In genomic region chrX:163909381-163909780, GRCm38 (mm10) we compare ENCODE assay signal across 8 mouse cellular contexts. TPM values are rescaled to one million over a fixed set of nuclear protein-coding genes. Genes with fewer than 3 reads are reported as not detected.
DNase-seq lines count a peak whose midpoint lies in the region; ATAC-seq and TF ChIP-seq lines count a peak whose summit lies in the region.

No protein-coding gene starts in this region.

- DNase-seq in left cerebral cortex, adult 2 months (ENCODE audit: extremely low spot score in 1 of 2, low spot score in 2 of 2), result peak in 1 of 2 experiments; percentile 14
- DNase-seq in left cerebral cortex, adult 11 months (ENCODE audit: low spot score), result no peak
- peak; percentile 40 to 57 for DNase-seq in cerebellum, adult 18-20 months
- peak; percentile 34 for DNase-seq in forebrain, postnatal 0 days
- peak; percentile 88 for DNase-seq in midbrain, embryonic 11.5 days (ENCODE audit: low spot score, missing footprints)

- H3K4me2 ChIP-seq in forebrain, postnatal 0 days (ENCODE audit: low read depth), result peak overlapping the region; percentile 46
- peak overlapping the region; percentile 57 for H3K4me2 ChIP-seq in hindbrain, embryonic 16.5 days (ENCODE audit: low read length)
- peak overlapping the region; percentile 53 for H3K4me2 ChIP-seq in limb, embryonic 12.5 days
- H3K4me2 ChIP-seq in midbrain, embryonic 11.5 days, result peak overlapping the region; percentile 47
- peak overlapping the region; percentile 56 for H3K4me2 ChIP-seq in stomach, embryonic 16.5 days (ENCODE audit: low read depth, low read length)

- no peaks in the 10 kb centered on the region for H3K36me3 ChIP-seq in forebrain, postnatal 0 days (ENCODE audit: insufficient read depth)
- no peaks in the 10 kb centered on the region for H3K36me3 ChIP-seq in hindbrain, embryonic 16.5 days (ENCODE audit: control insufficient read depth, insufficient read depth, low read length)
- no peaks in the 10 kb centered on the region for H3K36me3 ChIP-seq in limb, embryonic 12.5 days
- H3K36me3 ChIP-seq in midbrain, embryonic 11.5 days (ENCODE audit: control insufficient read depth, insufficient read depth, low read length), result no peaks in the 10 kb centered on the region
- H3K36me3 ChIP-seq in stomach, embryonic 16.5 days (ENCODE audit: control insufficient read depth, insufficient read depth, low read length), result no peaks in the 10 kb centered on the region

- peak overlapping the region; percentile 60 for H3K4me3 ChIP-seq in left cerebral cortex, adult 2 months
- peak overlapping the region; percentile 58 for H3K4me3 ChIP-seq in forebrain, postnatal 0 days (ENCODE audit: low read depth, low read length)
- peak overlapping the region; percentile 69 for H3K4me3 ChIP-seq in hindbrain, embryonic 16.5 days (ENCODE audit: low read length)
- peak overlapping the region; percentile 57 for H3K4me3 ChIP-seq in limb, embryonic 12.5 days (replicated peaks)
- peak overlapping the region; percentile 60 for H3K4me3 ChIP-seq in midbrain, embryonic 11.5 days (ENCODE audit: low read depth, low read length)
- H3K4me3 ChIP-seq in stomach, embryonic 16.5 days (replicated peaks; ENCODE audit: low read length), result peak overlapping the region; percentile 64

- H3K9ac ChIP-seq in forebrain, postnatal 0 days, result peak overlapping the region; percentile 58
- H3K9ac ChIP-seq in hindbrain, embryonic 16.5 days (ENCODE audit: low read depth, low read length), result peak overlapping the region; percentile 71
- peak overlapping the region; percentile 64 for H3K9ac ChIP-seq in limb, embryonic 12.5 days (replicated peaks)
- H3K9ac ChIP-seq in midbrain, embryonic 11.5 days (ENCODE audit: low read length), result peak overlapping the region; percentile 71
- H3K9ac ChIP-seq in stomach, embryonic 16.5 days (ENCODE audit: low read length), result peak overlapping the region; percentile 73

- ATAC-seq in forebrain, postnatal 0 days, result peak; percentile 17
- ATAC-seq in hindbrain, embryonic 16.5 days, result peak; percentile 14
- no peak for ATAC-seq in limb, embryonic 12.5 days (ENCODE audit: insufficient number of reproducible peaks, insufficient read depth, low FRiP score, low TSS enrichment, low read depth)
- ATAC-seq in midbrain, embryonic 11.5 days (ENCODE audit: low FRiP score), result peak; percentile 64
- ATAC-seq in stomach, embryonic 16.5 days (ENCODE audit: insufficient read depth, low FRiP score), result 0 out of 2 replicates have a peak, but pooled peaks have one; percentile 9

- no peak for TF ChIP-seq CTCF in left cerebral cortex, adult 2 months (IDR thresholded peaks at IDR 0.05)
- TF ChIP-seq CTCF in forebrain, postnatal 0 days (IDR thresholded peaks at IDR 0.05; ENCODE audit: low read depth), result no peak

- H3K27ac ChIP-seq in left cerebral cortex, adult 2 months, result peak overlapping the region; percentile 66
- peak overlapping the region; percentile 79 for H3K27ac ChIP-seq in forebrain, postnatal 0 days (ENCODE audit: low read depth, low read length)
- peak overlapping the region; percentile 88 for H3K27ac ChIP-seq in hindbrain, embryonic 16.5 days (ENCODE audit: low read depth, low read length)
- peak overlapping the region; percentile 91 for H3K27ac ChIP-seq in limb, embryonic 12.5 days
- H3K27ac ChIP-seq in midbrain, embryonic 11.5 days (ENCODE audit: low read depth, low read length), result peak overlapping the region; percentile 86
- H3K27ac ChIP-seq in stomach, embryonic 16.5 days (ENCODE audit: low read length), result peak overlapping the region; percentile 55

- no peaks in the 10 kb centered on the region for H3K9me3 ChIP-seq in forebrain, postnatal 0 days (ENCODE audit: low read length)
- H3K9me3 ChIP-seq in hindbrain, embryonic 16.5 days (ENCODE audit: control insufficient read depth, low read length), result no peaks in the 10 kb centered on the region; the same call in 1 of the 2 replicates
- H3K9me3 ChIP-seq in limb, embryonic 12.5 days, result no peaks in the 10 kb centered on the region
- H3K9me3 ChIP-seq in midbrain, embryonic 11.5 days (ENCODE audit: control insufficient read depth, low read length), result no peaks in the 10 kb centered on the region
- no peaks in the 10 kb centered on the region; the same call in 1 of the 2 replicates for H3K9me3 ChIP-seq in stomach, embryonic 16.5 days (replicated peaks; ENCODE audit: control insufficient read depth, low read length)

- no peaks in the 10 kb centered on the region for H3K27me3 ChIP-seq in forebrain, postnatal 0 days (ENCODE audit: insufficient read depth, low read length)
- H3K27me3 ChIP-seq in hindbrain, embryonic 16.5 days (replicated peaks; ENCODE audit: control insufficient read depth, insufficient read depth, low read length), result no peaks in the 10 kb centered on the region; the same call in 1 of the 2 replicates
- H3K27me3 ChIP-seq in limb, embryonic 12.5 days, result peaks cover 13% of the 10 kb centered on the region
- H3K27me3 ChIP-seq in midbrain, embryonic 11.5 days (ENCODE audit: control insufficient read depth, insufficient read depth, low read length), result no peaks in the 10 kb centered on the region; the same call in 1 of the 2 replicates
- peaks cover 7% of the 10 kb centered on the region; the same call in 1 of the 2 replicates for H3K27me3 ChIP-seq in stomach, embryonic 16.5 days (ENCODE audit: control insufficient read depth, insufficient read depth, low read length)

- WGBS in forebrain, postnatal 0 days, result 26% methylated on average over 34 of the region's 34 CpGs
- 24% methylated on average over 8 of the region's 34 CpGs for WGBS in hindbrain, embryonic 16.5 days
- 14% methylated on average over 24 of the region's 34 CpGs for WGBS in limb, embryonic 12.5 days
- 20% methylated on average over 26 of the region's 34 CpGs for WGBS in midbrain, embryonic 11.5 days
- WGBS in stomach, embryonic 16.5 days, result 30% methylated on average over 34 of the region's 34 CpGs

- H3K4me1 ChIP-seq in forebrain, postnatal 0 days (ENCODE audit: insufficient read depth), result no peaks in the 10 kb centered on the region
- H3K4me1 ChIP-seq in hindbrain, embryonic 16.5 days (ENCODE audit: control insufficient read depth, insufficient read depth, low read depth, low read length), result no peaks in the 10 kb centered on the region
- no peaks in the 10 kb centered on the region for H3K4me1 ChIP-seq in limb, embryonic 12.5 days (replicated peaks)
- H3K4me1 ChIP-seq in midbrain, embryonic 11.5 days (ENCODE audit: control insufficient read depth, insufficient read depth, low read length), result no peaks in the 10 kb centered on the region
- H3K4me1 ChIP-seq in stomach, embryonic 16.5 days (ENCODE audit: control insufficient read depth, insufficient read depth, low read length), result no peaks in the 10 kb centered on the region

- intact Hi-C loops in left cerebral cortex, adult 2 months (cut with DNase I), result loop anchor here (1.0 to 2.0 kb wide), 3 partner anchors 49 to 82 kb away; partner anchors contain the start of gene Zrsr2

RNA-seq across cellular contexts. Expression of gene Ap1s2, which starts 0.6 kb away (rescaled TPM):
- 10 to 100 TPM; 30.3 to 39.9 TPM for total RNA-seq in left cerebral cortex, adult 2 months (2021)
- 96.6 and 123 TPM in 2 replicates for total RNA-seq in forebrain, postnatal 0 days (2014; rRNA removed)
- 111 and 135 TPM in 2 replicates for polyA plus RNA-seq in forebrain, postnatal 0 days (2015; fragmentation: Nextera tagmentation; extraction: Ambion mirVana)
- 131 and 138 TPM in 2 replicates for polyA plus RNA-seq in hindbrain, embryonic 16.5 days (2015; fragmentation: Nextera tagmentation; extraction: Ambion mirVana)
- polyA plus RNA-seq in limb, embryonic 12.5 days (2016; fragmentation: Nextera tagmentation; extraction: Ambion mirVana), result 21.7 and 22.5 TPM in 2 replicates
- 48.4 and 56.5 TPM in 2 replicates for polyA plus RNA-seq in midbrain, embryonic 11.5 days (2014; fragmentation: Nextera tagmentation; extraction: Ambion mirVana)
- 23.3 and 24.1 TPM in 2 replicates for polyA plus RNA-seq in stomach, embryonic 16.5 days (2015; fragmentation: Nextera tagmentation; extraction: Ambion mirVana)

RNA-seq across cellular contexts. Expression of gene Zrsr2, which starts 49.1 kb away (rescaled TPM):
- 10 to 100 TPM; 43.9 to 51.7 TPM for total RNA-seq in left cerebral cortex, adult 2 months (2021)
- 18.5 and 24.4 TPM in 2 replicates for total RNA-seq in forebrain, postnatal 0 days (2014; rRNA removed)
- 73.9 and 81.3 TPM in 2 replicates for polyA plus RNA-seq in forebrain, postnatal 0 days (2015; fragmentation: Nextera tagmentation; extraction: Ambion mirVana)
- 55.6 and 60.1 TPM in 2 replicates for polyA plus RNA-seq in hindbrain, embryonic 16.5 days (2015; fragmentation: Nextera tagmentation; extraction: Ambion mirVana)
- polyA plus RNA-seq in limb, embryonic 12.5 days (2016; fragmentation: Nextera tagmentation; extraction: Ambion mirVana), result 85.8 and 94.1 TPM in 2 replicates
- 51.1 and 54.7 TPM in 2 replicates for polyA plus RNA-seq in midbrain, embryonic 11.5 days (2014; fragmentation: Nextera tagmentation; extraction: Ambion mirVana)
- polyA plus RNA-seq in stomach, embryonic 16.5 days (2015; fragmentation: Nextera tagmentation; extraction: Ambion mirVana), result 42.8 and 49.3 TPM in 2 replicates
